Mouse (Mus musculus): ENCODE data around the gene Ctnna3. TPM values are rescaled to one million over a fixed set of nuclear protein-coding genes. Genes with fewer than 3 reads are reported as not detected.
"Not testable (repeated sequence)": the region's sequence is repeated elsewhere in the genome, so short reads cannot be mapped to it uniquely, and the experiment has no call there.

The Ctnna3 gene
- polyA plus RNA-seq, 1 experiment from 2014 or later: 1.7 TPM

GRCm38 (mm10) chr10:63431221-63431736 is 1.4 kb downstream of the Ctnna3 start:
- Histone ChIP-seq H3K9me3 (ENCODE audit: control insufficient read depth, low read length) (no peaks in the 10 kb centered on the region), H3K9ac (ENCODE audit: low read length) (no peak overlapping the region), H3K4me2 (ENCODE audit: low read length) (no peak overlapping the region), H3K27ac (ENCODE audit: low read depth) (no peak overlapping the region), H3K4me1 (replicated peaks; ENCODE audit: control insufficient read depth, insufficient read depth, low read length) (no peaks in the 10 kb centered on the region; the same call in 1 of the 2 replicates), H3K4me3 (ENCODE audit: low read depth, low read length) (no peak overlapping the region), H3K36me3 (ENCODE audit: control insufficient read depth, insufficient read depth, low read length) (no peaks in the 10 kb centered on the region), H3K27me3 (replicated peaks; ENCODE audit: control insufficient read depth, insufficient read depth, low read length) (no peaks in the 10 kb centered on the region)
- DNase-seq (ENCODE audit: low spot score) (no peak), ATAC-seq (replicated peaks; ENCODE audit: low FRiP score, low TSS enrichment, low read depth) (no peak)
- 91% methylated on average over 7 of the region's 7 CpGs for WGBS

GRCm38 (mm10) chr10:63432099-63432498 is 2.2 kb downstream of the Ctnna3 start:
- no peak overlapping the region for H3K9ac ChIP-seq (ENCODE audit: low read length)
- H3K4me3 ChIP-seq (ENCODE audit: low read depth, low read length): no peak overlapping the region
- ATAC-seq (replicated peaks; ENCODE audit: low FRiP score, low TSS enrichment, low read depth) (no peak), DNase-seq (ENCODE audit: low spot score) (no peak)
- no peak overlapping the region for H3K27ac ChIP-seq (ENCODE audit: low read depth)
- no peak overlapping the region for H3K4me2 ChIP-seq (ENCODE audit: low read length)
- no peaks in the 10 kb centered on the region; the same call in 1 of the 2 replicates for H3K4me1 ChIP-seq (replicated peaks; ENCODE audit: control insufficient read depth, insufficient read depth, low read length)
- H3K27me3 ChIP-seq (replicated peaks; ENCODE audit: control insufficient read depth, insufficient read depth, low read length): no peaks in the 10 kb centered on the region
- H3K9me3 ChIP-seq (ENCODE audit: control insufficient read depth, low read length): no peaks in the 10 kb centered on the region
- H3K36me3 ChIP-seq (ENCODE audit: control insufficient read depth, insufficient read depth, low read length): no peaks in the 10 kb centered on the region
- WGBS: 89% methylated on average over 8 of the region's 8 CpGs

GRCm38 (mm10) chr10:63432887-63433286 is 3.0 kb downstream of the Ctnna3 start:
- ATAC-seq (replicated peaks; ENCODE audit: low FRiP score, low TSS enrichment, low read depth) (no peak), DNase-seq (ENCODE audit: low spot score) (no peak)
- Histone ChIP-seq H3K4me3 (ENCODE audit: low read depth, low read length) (no peak overlapping the region), H3K36me3 (ENCODE audit: control insufficient read depth, insufficient read depth, low read length) (no peaks in the 10 kb centered on the region), H3K9ac (ENCODE audit: low read length) (no peak overlapping the region), H3K9me3 (ENCODE audit: control insufficient read depth, low read length) (no peaks in the 10 kb centered on the region), H3K27ac (ENCODE audit: low read depth) (no peak overlapping the region), H3K27me3 (replicated peaks; ENCODE audit: control insufficient read depth, insufficient read depth, low read length) (no peaks in the 10 kb centered on the region), H3K4me1 (replicated peaks; ENCODE audit: control insufficient read depth, insufficient read depth, low read length) (no peaks in the 10 kb centered on the region; the same call in 1 of the 2 replicates), H3K4me2 (ENCODE audit: low read length) (no peak overlapping the region)
- WGBS: 71% methylated on average over 2 of the region's 2 CpGs

- H3K4me1 ChIP-seq (replicated peaks; ENCODE audit: control insufficient read depth, insufficient read depth, low read length): no peaks in the 10 kb centered on the region
- H3K27me3 ChIP-seq (replicated peaks; ENCODE audit: control insufficient read depth, insufficient read depth, low read length): no peaks in the 10 kb centered on the region
- H3K9me3 ChIP-seq (ENCODE audit: control insufficient read depth, low read length): no peaks in the 10 kb centered on the region
- no peak overlapping the region for H3K4me2 ChIP-seq (ENCODE audit: low read length)
- no peak overlapping the region for H3K9ac ChIP-seq (ENCODE audit: low read length)
- H3K27ac ChIP-seq (ENCODE audit: low read depth): no peak overlapping the region
- H3K36me3 ChIP-seq (ENCODE audit: control insufficient read depth, insufficient read depth, low read length): no peaks in the 10 kb centered on the region
- DNase-seq (ENCODE audit: low spot score): no peak
- no peak overlapping the region for H3K4me3 ChIP-seq (ENCODE audit: low read depth, low read length)
- ATAC-seq (replicated peaks; ENCODE audit: low FRiP score, low TSS enrichment, low read depth): no peak
Observed at GRCm38 (mm10) chr10:63438736-63439262, 8.9 kb downstream of the Ctnna3 start.

GRCm38 (mm10) chr10:63439694-63440228 is 9.9 kb downstream of the Ctnna3 start:
- WGBS: 65% methylated on average over 7 of the region's 7 CpGs

GRCm38 (mm10) chr10:63444602-63445387 is 14.9 kb downstream of the Ctnna3 start:
- not testable (repeated sequence) for H3K4me3 ChIP-seq (ENCODE audit: low read depth, low read length); DNase-seq (ENCODE audit: low spot score); H3K9me3 ChIP-seq (ENCODE audit: control insufficient read depth, low read length); H3K27me3 ChIP-seq (replicated peaks; ENCODE audit: control insufficient read depth, insufficient read depth, low read length); H3K4me2 ChIP-seq (ENCODE audit: low read length); H3K36me3 ChIP-seq (ENCODE audit: control insufficient read depth, insufficient read depth, low read length); H3K27ac ChIP-seq (ENCODE audit: low read depth); H3K9ac ChIP-seq (ENCODE audit: low read length); H3K4me1 ChIP-seq (replicated peaks; ENCODE audit: control insufficient read depth, insufficient read depth, low read length); ATAC-seq (replicated peaks; ENCODE audit: low FRiP score, low TSS enrichment, low read depth)
- WGBS: 80% methylated on average over 13 of the region's 13 CpGs

More at GRCm38 (mm10) chr10:63439694-63440228, 9.9 kb downstream of the Ctnna3 start:
- Histone ChIP-seq H3K4me1 (replicated peaks; ENCODE audit: control insufficient read depth, insufficient read depth, low read length) (no peaks in the 10 kb centered on the region), H3K36me3 (ENCODE audit: control insufficient read depth, insufficient read depth, low read length) (no peaks in the 10 kb centered on the region), H3K4me2 (ENCODE audit: low read length) (no peak overlapping the region), H3K9ac (ENCODE audit: low read length) (no peak overlapping the region), H3K27me3 (replicated peaks; ENCODE audit: control insufficient read depth, insufficient read depth, low read length) (no peaks in the 10 kb centered on the region), H3K4me3 (ENCODE audit: low read depth, low read length) (no peak overlapping the region), H3K27ac (ENCODE audit: low read depth) (no peak overlapping the region), H3K9me3 (ENCODE audit: control insufficient read depth, low read length) (no peaks in the 10 kb centered on the region)
- ATAC-seq (replicated peaks; ENCODE audit: low FRiP score, low TSS enrichment, low read depth) (no peak), DNase-seq (ENCODE audit: low spot score) (no peak)

- Histone ChIP-seq H3K27me3 (replicated peaks; ENCODE audit: control insufficient read depth, insufficient read depth, low read length) (no peaks in the 10 kb centered on the region), H3K4me3 (ENCODE audit: low read depth, low read length) (no peak overlapping the region), H3K36me3 (ENCODE audit: control insufficient read depth, insufficient read depth, low read length) (no peaks in the 10 kb centered on the region), H3K9ac (ENCODE audit: low read length) (no peak overlapping the region), H3K4me1 (replicated peaks; ENCODE audit: control insufficient read depth, insufficient read depth, low read length) (0 out of 2 replicates have a peak, but pooled peaks cover 4% of the 10 kb centered on the region), H3K9me3 (ENCODE audit: control insufficient read depth, low read length) (no peaks in the 10 kb centered on the region), H3K27ac (ENCODE audit: low read depth) (no peak overlapping the region), H3K4me2 (ENCODE audit: low read length) (no peak overlapping the region)
- ATAC-seq (replicated peaks; ENCODE audit: low FRiP score, low TSS enrichment, low read depth) (no peak), DNase-seq (ENCODE audit: low spot score) (no peak)
- WGBS: 80% methylated on average over 4 of the region's 4 CpGs
Observed at GRCm38 (mm10) chr10:63453926-63454325, 24.0 kb downstream of the Ctnna3 start.

- H3K4me1 ChIP-seq (replicated peaks; ENCODE audit: control insufficient read depth, insufficient read depth, low read length): 0 out of 2 replicates have a peak, but pooled peaks cover 5% of the 10 kb centered on the region
- H3K4me3 ChIP-seq (ENCODE audit: low read depth, low read length): no peak overlapping the region
- no peak overlapping the region for H3K27ac ChIP-seq (ENCODE audit: low read depth)
- no peaks in the 10 kb centered on the region for H3K27me3 ChIP-seq (replicated peaks; ENCODE audit: control insufficient read depth, insufficient read depth, low read length)
- WGBS: 55% methylated on average over 8 of the region's 8 CpGs
- DNase-seq (ENCODE audit: low spot score): no peak
- H3K9ac ChIP-seq (ENCODE audit: low read length): no peak overlapping the region
- H3K4me2 ChIP-seq (ENCODE audit: low read length): no peak overlapping the region
- no peaks in the 10 kb centered on the region for H3K9me3 ChIP-seq (ENCODE audit: control insufficient read depth, low read length)
- H3K36me3 ChIP-seq (ENCODE audit: control insufficient read depth, insufficient read depth, low read length): no peaks in the 10 kb centered on the region
- ATAC-seq (replicated peaks; ENCODE audit: low FRiP score, low TSS enrichment, low read depth): no peak
Observed at GRCm38 (mm10) chr10:63455110-63455878, 25.4 kb downstream of the Ctnna3 start.
